Mouse (Mus musculus) lung, adult 2 months (tissue): ENCODE measurements around the gene Cask. TPM values are rescaled to one million over a fixed set of nuclear protein-coding genes. Genes with fewer than 3 reads are reported as not detected.

Source experiments
- DNase-seq: peaks from one replicate; pipeline ENCODE4 v3.0.0; 2022
- H3K4me1 ChIP-seq: fragments of 200-500 bp; 2 replicates; pipeline ENCODE4 v1.6.1; 2011; ENCODE audit warnings: low read length; ENCODE audit not compliant: control insufficient read depth, insufficient read depth
- H3K4me3 ChIP-seq: fragments of 200-500 bp; replicated peaks from 2 replicates; pipeline ENCODE3; 2011; ENCODE audit warnings: low read depth, mild to moderate bottlenecking, control low read depth, low read length; ENCODE audit errors: extremely low read depth
- CTCF ChIP-seq: fragments of 200-500 bp; IDR thresholded peaks from 2 replicates; pipeline ENCODE4 v1.5.1; 2011; ENCODE audit warnings: mild to moderate bottlenecking, low read length, control low read depth; ENCODE audit not compliant: insufficient read depth
- POLR2A ChIP-seq: fragments of 200-500 bp; IDR thresholded peaks from 2 replicates; pipeline ENCODE4 v1.6.1; 2011; ENCODE audit warnings: low read depth, mild to moderate bottlenecking, control low read depth, low read length, borderline replicate concordance; ENCODE audit errors: extremely low read depth
- WGBS: fragments of 180-500 bp; shearing (Covaris S2); methylation state at CpG from one replicate; pipeline ENCODE4 v1.1.7; 2018; 5-methylcytosine and 5-hydroxymethylcytosine counted together
- polyA plus RNA-seq: library from polyadenylated mRNA; depleted of rRNA; stranded (reverse); fragments of >200 nt; gene quantifications from 2 replicates; pipeline ENCODE4 v1.2.3, GENCODE M21; 2012

Cask gene
- polyA plus RNA-seq, 1 experiment = 6.7 TPM

DNA sequence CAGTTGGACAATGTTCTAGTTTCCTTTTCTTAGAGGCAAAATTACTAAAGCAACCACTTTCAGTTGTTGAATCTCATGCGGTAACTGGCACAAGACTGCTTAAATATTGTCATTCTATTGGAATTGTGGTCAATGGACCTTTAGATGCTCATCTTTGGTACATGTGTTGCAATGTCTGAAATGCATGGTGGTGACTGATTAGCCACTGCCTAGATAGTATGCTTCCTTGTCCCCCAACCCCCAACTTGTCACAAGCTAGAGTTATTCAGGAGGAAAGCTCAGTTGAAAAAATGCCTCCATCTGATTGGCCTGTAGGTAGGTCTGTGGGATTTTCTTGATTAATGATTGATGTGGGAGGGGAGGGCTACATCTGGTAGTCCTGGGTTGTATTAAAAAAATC, 233.9 kb downstream of the Cask start:
- H3K4me1 ChIP-seq = peaks cover 5% of the 10 kb centered on the region
- no peak overlapping the region for H3K4me3 ChIP-seq
- 94% methylated on average over 1 of the region's 1 CpGs for WGBS
- TF ChIP-seq POLR2A (no peak), CTCF (no peak)
- no peak for DNase-seq

DNA sequence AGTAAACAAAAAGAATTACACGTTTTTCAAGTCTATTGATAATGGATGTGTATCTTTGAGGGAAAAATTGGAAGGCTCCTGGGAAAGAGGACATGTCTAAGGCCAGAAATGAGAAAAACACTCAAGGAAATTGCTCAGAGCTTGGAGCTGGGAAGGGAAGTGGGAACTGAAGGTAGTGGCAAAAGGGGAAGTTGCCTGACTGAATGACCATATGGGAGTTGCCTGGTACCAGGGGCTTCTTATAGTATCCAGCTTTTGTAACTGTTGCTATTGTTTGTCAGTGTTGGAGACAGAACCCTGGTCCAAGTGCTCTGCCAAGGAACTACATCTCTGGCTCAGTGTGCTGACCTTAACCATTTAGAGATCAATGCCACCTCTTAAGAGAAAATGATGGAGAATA, 234.4 kb downstream of the Cask start:
- TF ChIP-seq POLR2A = no peak
- no peak for TF ChIP-seq CTCF

DNA sequence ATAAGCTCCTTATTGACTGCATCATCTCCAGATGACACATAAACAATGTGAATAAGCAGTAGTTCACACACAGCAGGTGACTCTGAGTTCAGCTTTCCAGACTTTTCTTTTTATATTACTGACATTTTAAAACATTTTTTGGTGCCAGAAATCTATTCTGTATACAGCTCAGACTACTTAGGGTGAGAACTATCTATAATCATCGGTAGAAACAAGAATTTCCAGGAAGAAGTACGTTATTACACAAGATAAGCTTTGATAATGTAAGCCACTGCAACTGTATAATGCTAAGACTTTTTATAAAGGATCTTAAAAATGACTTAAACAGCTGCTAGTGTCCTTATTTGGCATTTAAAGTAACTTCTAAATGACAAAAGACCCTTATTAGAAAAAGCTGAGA, 239.1 kb downstream of the Cask start:
- Histone ChIP-seq H3K4me3 (no peak overlapping the region), H3K4me1 (no peaks in the 10 kb centered on the region)
- DNase-seq = no peak
- WGBS = 44% methylated on average over 2 of the region's 2 CpGs
- TF ChIP-seq CTCF = no peak
- TF ChIP-seq POLR2A = no peak

More for the DNA sequence above, 234.4 kb downstream of the Cask start:
- WGBS = 44% methylated on average over 1 of the region's 1 CpGs
- Histone ChIP-seq H3K4me3 (no peak overlapping the region), H3K4me1 (peaks cover 5% of the 10 kb centered on the region)
- no peak for DNase-seq

DNA sequence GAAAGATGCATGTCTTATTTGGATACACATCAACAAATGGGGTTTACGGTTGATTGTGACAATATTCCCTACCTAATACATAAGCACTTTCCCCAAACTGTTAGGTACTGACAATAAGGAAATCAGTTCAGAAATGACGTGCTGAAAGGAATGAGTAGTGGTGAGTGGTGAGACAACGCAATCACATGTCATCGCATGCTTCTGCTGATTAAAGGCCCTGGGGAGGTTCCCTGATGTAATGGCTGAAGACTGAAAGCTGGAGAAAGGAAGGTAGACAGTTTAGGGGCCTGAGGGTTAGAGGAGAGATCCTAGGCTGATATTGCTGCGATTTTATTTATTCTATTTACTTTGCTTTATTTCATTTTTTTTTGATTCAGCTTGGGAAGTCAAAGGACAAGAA, 240.1 kb downstream of the Cask start:
- Histone ChIP-seq H3K4me1 (no peaks in the 10 kb centered on the region), H3K4me3 (no peak overlapping the region)
- no peak for DNase-seq
- 86% methylated on average over 5 of the region's 5 CpGs for WGBS
- TF ChIP-seq POLR2A (no peak), CTCF (no peak)

DNA sequence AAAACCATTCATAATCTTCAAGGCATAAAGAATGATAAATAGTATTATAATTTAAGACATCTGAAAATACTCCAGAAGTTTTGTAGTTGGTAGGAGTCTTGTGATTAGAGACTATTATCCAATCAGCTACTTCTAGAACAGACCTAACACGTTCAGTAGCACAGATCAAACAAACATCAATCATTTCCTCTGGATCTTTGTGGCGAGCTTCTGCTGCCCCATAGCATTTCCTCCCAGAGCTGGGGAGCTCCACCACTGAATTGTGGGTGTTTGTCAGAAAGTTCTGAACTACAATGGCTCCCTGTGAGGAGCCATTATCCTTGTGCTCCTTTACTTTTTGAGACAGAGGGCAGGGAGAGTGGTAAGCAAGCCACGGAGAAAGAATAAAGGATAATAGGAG, 243.4 kb downstream of the Cask start:
- Histone ChIP-seq H3K4me1 (no peaks in the 10 kb centered on the region), H3K4me3 (no peak overlapping the region)
- TF ChIP-seq POLR2A (no peak), CTCF (no peak)
- no peak for DNase-seq
- 42% methylated on average over 3 of the region's 3 CpGs for WGBS

DNA sequence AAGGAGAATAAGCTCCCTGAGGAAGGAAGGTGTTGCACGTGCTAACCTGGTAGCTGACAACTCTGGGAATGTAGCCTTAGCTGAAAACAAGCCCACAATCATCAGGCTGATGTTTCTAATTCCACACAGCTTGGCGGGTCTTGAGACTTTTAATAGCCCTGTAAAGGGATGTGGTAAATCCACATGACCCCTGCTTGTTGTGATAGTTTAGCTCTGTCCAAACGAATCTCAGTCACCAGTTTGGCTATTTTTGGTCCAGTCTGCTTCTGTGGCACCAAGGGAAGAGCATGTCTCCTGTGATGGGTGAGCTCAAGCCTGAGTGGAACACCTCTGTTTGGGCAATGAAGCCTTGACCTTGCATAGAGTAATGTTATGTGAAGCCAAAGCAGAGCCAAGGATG, 244.4 kb downstream of the Cask start:
- TF ChIP-seq CTCF = no peak
- no peak for TF ChIP-seq POLR2A
- 58% methylated on average over 3 of the region's 3 CpGs for WGBS
- H3K4me3 ChIP-seq = no peak overlapping the region
- no peak for DNase-seq
- no peaks in the 10 kb centered on the region for H3K4me1 ChIP-seq

DNA sequence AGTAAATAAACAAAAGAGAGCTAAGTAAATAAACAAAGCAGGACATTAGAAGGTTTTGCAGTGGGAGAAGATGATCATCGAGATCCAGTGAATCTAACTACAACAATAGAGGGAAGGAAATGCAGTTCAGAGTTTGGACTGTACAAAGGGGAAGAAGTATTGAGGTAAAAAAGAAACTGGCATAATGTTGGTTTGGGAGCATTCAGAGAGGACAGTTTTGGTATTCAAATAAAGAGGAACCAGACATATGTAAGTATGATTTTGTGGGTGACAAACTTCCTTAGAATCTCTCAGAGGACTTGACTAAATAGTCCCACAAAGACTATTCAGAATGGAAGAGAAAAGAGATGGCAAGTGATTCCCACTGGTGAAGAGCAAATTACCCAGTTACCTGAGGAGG, 251.2 kb downstream of the Cask start:
- WGBS = 34% methylated on average over 1 of the region's 1 CpGs
- H3K4me3 ChIP-seq = no peak overlapping the region

DNA sequence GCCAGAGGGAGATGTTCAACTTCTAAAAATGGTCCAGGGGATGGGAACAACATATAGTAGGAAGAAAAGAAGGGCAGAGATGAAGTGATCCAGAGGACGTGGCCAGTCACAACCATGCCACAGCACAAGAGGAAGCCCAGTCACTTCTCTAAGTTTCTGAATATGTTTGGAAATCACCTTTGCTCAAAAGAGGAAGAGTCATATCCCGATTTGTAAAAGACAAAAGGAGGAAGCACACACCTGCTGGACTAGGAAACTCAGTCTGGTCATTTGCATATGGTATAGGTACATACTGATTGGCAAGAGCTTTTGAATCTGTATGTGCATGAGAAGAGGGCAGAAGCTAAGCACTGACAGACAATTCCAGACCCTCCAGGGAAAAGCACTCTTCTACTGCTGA, 251.8 kb downstream of the Cask start:
- WGBS = 58% methylated on average over 2 of the region's 2 CpGs
- Histone ChIP-seq H3K4me1 (no peaks in the 10 kb centered on the region), H3K4me3 (no peak overlapping the region)
- no peak for TF ChIP-seq POLR2A
- no peak for TF ChIP-seq CTCF
- no peak for DNase-seq

More for the DNA sequence above, 251.2 kb downstream of the Cask start:
- no peaks in the 10 kb centered on the region for H3K4me1 ChIP-seq
- TF ChIP-seq CTCF (no peak), POLR2A (no peak)
- no peak for DNase-seq

DNA sequence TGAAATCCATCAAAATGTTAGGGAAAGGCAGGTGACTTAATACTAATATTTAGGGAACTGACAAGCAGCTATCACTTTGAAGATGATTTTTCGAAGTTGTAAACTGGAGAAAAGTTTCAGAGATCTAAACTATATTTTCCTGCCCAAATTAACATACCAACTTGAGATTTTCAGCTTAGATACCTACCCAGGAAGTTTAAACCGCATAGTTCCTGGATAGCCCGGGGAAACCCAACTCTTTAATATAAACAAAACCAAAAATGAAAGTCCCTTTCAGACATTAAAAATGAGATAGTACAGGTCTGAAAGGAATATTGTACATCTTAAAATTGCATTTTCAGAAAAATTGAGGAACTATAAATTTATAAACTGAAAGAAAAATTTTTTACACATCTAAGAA, 273.5 kb downstream of the Cask start:
- 51% methylated on average over 3 of the region's 3 CpGs for WGBS
- no peak overlapping the region for H3K4me3 ChIP-seq
- H3K4me1 ChIP-seq = peaks cover 4% of the 10 kb centered on the region; the same call in 1 of the 2 replicates
- TF ChIP-seq POLR2A (no peak), CTCF (no peak)
- DNase-seq = no peak

DNA sequence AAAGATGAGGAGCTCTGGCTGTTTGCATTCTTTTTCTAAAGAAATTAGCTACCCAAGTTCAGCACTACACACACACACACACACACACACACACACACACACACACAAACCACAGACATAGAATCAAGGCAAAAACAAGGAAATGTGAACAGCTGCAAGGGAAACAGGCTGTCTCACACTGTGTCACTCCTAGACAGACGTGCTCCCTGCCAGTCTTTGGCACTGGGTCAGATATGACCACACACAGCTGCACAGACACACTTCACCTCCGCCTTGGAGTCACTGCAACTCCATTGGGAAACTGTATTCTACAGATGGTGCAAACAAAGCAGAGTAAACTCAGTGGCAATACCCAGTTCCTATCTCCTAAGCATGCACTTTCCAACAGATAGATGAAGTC, 274.6 kb downstream of the Cask start:
- no peak for TF ChIP-seq CTCF
- no peak for TF ChIP-seq POLR2A
- WGBS = 26% methylated on average over 2 of the region's 2 CpGs
- H3K4me1 ChIP-seq = peaks cover 4% of the 10 kb centered on the region; the same call in 1 of the 2 replicates
- no peak overlapping the region for H3K4me3 ChIP-seq
- no peak for DNase-seq
